Mouse (Mus musculus) E14TG2a.4 (cell line): ENCODE results near the gene Wdr63.

Experiments
- H3K27me3 ChIP-seq: 2 replicates; pipeline ENCODE4 v1.6.1; 2014; ENCODE audit warnings: low read length, control low read depth; ENCODE audit not compliant: insufficient read depth
- H3K36me3 ChIP-seq: 2 replicates; pipeline ENCODE4 v1.6.1; 2014; ENCODE audit warnings: low read length, control low read depth; ENCODE audit not compliant: insufficient read depth
- H3K4me1 ChIP-seq: replicated peaks from 2 replicates; pipeline ENCODE4 v1.6.1; 2014; ENCODE audit warnings: low read depth, low read length, control low read depth
- H3K4me3 ChIP-seq: replicated peaks from 2 replicates; pipeline ENCODE4 v1.5.1; 2014; ENCODE audit warnings: mild to moderate bottlenecking, low read length
- H3K9me3 ChIP-seq: 2 replicates; pipeline ENCODE4 v1.6.1; 2014; ENCODE audit warnings: low read length, control low read depth
- CTCF ChIP-seq: conservative IDR thresholded peaks from 2 replicates; pipeline ENCODE4 v1.5.1; 2014; ENCODE audit warnings: low read length
- NANOG ChIP-seq: IDR thresholded peaks from 2 replicates; pipeline ENCODE4 v1.6.1; 2014; ENCODE audit warnings: borderline replicate concordance, low read length, mixed read lengths
- POU5F1 ChIP-seq: IDR thresholded peaks from 2 replicates; pipeline ENCODE4 v1.6.1; 2014; ENCODE audit warnings: low read length, borderline replicate concordance

Gene Wdr63

GRCm38 (mm10) chr3:146057131-146057530, 50.8 kb downstream of the Wdr63 start:
- Histone ChIP-seq H3K36me3 (no peaks in the 10 kb centered on the region), H3K4me1 (peaks cover 13% of the 10 kb centered on the region; the same call in 1 of the 2 replicates), H3K27me3 (peaks cover 19% of the 10 kb centered on the region), H3K9me3 (no peaks in the 10 kb centered on the region), H3K4me3 (no peak overlapping the region)
- TF ChIP-seq POU5F1 (no peak), NANOG (no peak), CTCF (no peak)

GRCm38 (mm10) chr3:146053873-146054272, 54.1 kb downstream of the Wdr63 start:
- Histone ChIP-seq H3K4me1 (peaks cover 8% of the 10 kb centered on the region; the same call in 1 of the 2 replicates), H3K4me3 (no peak overlapping the region), H3K36me3 (no peaks in the 10 kb centered on the region), H3K9me3 (no peaks in the 10 kb centered on the region), H3K27me3 (peaks cover 24% of the 10 kb centered on the region)
- TF ChIP-seq NANOG (no peak), POU5F1 (no peak), CTCF (no peak)

- Histone ChIP-seq H3K27me3 (peaks cover 30% of the 10 kb centered on the region), H3K9me3 (no peaks in the 10 kb centered on the region), H3K36me3 (no peaks in the 10 kb centered on the region), H3K4me1 (peaks cover 13% of the 10 kb centered on the region), H3K4me3 (no peak overlapping the region)
- TF ChIP-seq CTCF (no peak), POU5F1 (no peak), NANOG (no peak)
Measured at GRCm38 (mm10) chr3:146053082-146053814, 54.7 kb downstream of the Wdr63 start.

GRCm38 (mm10) chr3:146051277-146052007, 56.5 kb downstream of the Wdr63 start:
- peaks cover 29% of the 10 kb centered on the region for H3K4me1 ChIP-seq
- peaks cover 34% of the 10 kb centered on the region for H3K27me3 ChIP-seq
- TF ChIP-seq POU5F1: no peak
- TF ChIP-seq CTCF: no peak
- no peak for TF ChIP-seq NANOG

GRCm38 (mm10) chr3:146049951-146050350, 58.0 kb downstream of the Wdr63 start:
- Histone ChIP-seq H3K36me3 (no peaks in the 10 kb centered on the region), H3K27me3 (peaks cover 37% of the 10 kb centered on the region), H3K4me3 (no peak overlapping the region), H3K4me1 (peaks cover 40% of the 10 kb centered on the region), H3K9me3 (no peaks in the 10 kb centered on the region)
- TF ChIP-seq POU5F1: no peak
- TF ChIP-seq CTCF: no peak
- TF ChIP-seq NANOG: no peak

More at GRCm38 (mm10) chr3:146051277-146052007, 56.5 kb downstream of the Wdr63 start:
- Histone ChIP-seq H3K4me3 (no peak overlapping the region), H3K9me3 (no peaks in the 10 kb centered on the region), H3K36me3 (no peaks in the 10 kb centered on the region)

GRCm38 (mm10) chr3:146047704-146048207, 60.2 kb downstream of the Wdr63 start:
- no peaks in the 10 kb centered on the region for H3K9me3 ChIP-seq
- no peaks in the 10 kb centered on the region for H3K36me3 ChIP-seq
- peaks cover 26% of the 10 kb centered on the region for H3K27me3 ChIP-seq
- peaks cover 51% of the 10 kb centered on the region for H3K4me1 ChIP-seq
- 0 out of 2 replicates have a peak overlapping the region, but pooled peaks have one; percentile 45 for H3K4me3 ChIP-seq
- no peak for TF ChIP-seq POU5F1

GRCm38 (mm10) chr3:146046076-146046475, 61.9 kb downstream of the Wdr63 start:
- Histone ChIP-seq H3K36me3 (no peaks in the 10 kb centered on the region), H3K4me3 (no peak overlapping the region), H3K9me3 (no peaks in the 10 kb centered on the region), H3K4me1 (peaks cover 51% of the 10 kb centered on the region), H3K27me3 (peaks cover 24% of the 10 kb centered on the region)
- TF ChIP-seq NANOG (no peak), CTCF (no peak), POU5F1 (no peak)

- peaks cover 51% of the 10 kb centered on the region for H3K4me1 ChIP-seq
- TF ChIP-seq CTCF (no peak), NANOG (no peak), POU5F1 (no peak)
- no peaks in the 10 kb centered on the region for H3K36me3 ChIP-seq
- peaks cover 23% of the 10 kb centered on the region for H3K27me3 ChIP-seq
- H3K4me3 ChIP-seq: no peak overlapping the region
- H3K9me3 ChIP-seq: peaks cover 2% of the 10 kb centered on the region; the same call in 1 of the 2 replicates
Measured at GRCm38 (mm10) chr3:146044977-146045376, 63.0 kb downstream of the Wdr63 start.

GRCm38 (mm10) chr3:146041382-146041781, 66.5 kb downstream of the Wdr63 start:
- H3K4me3 ChIP-seq: no peak overlapping the region
- no peaks in the 10 kb centered on the region for H3K36me3 ChIP-seq
- H3K9me3 ChIP-seq: peaks cover 8% of the 10 kb centered on the region
- TF ChIP-seq NANOG: no peak
- TF ChIP-seq CTCF: no peak
- no peak for TF ChIP-seq POU5F1
- peaks cover 30% of the 10 kb centered on the region for H3K4me1 ChIP-seq
- H3K27me3 ChIP-seq: peaks cover 5% of the 10 kb centered on the region
